Mouse (Mus musculus) brain, embryonic 14.5 days (tissue): Measurements from ENCODE around the gene Amdhd2. TPM values are rescaled to one million over a fixed set of nuclear protein-coding genes. Genes with fewer than 3 reads are reported as not detected.

Experiments
- DNase-seq: peaks from one replicate; pipeline ENCODE4 v3.0.0-alpha.2; 2011; ENCODE audit warnings: low read depth
- CTCF ChIP-seq: fragments of 200-500 bp; IDR thresholded peaks from 2 replicates; pipeline ENCODE4 v1.5.1; 2012; ENCODE audit warnings: inconsistent platforms, mild to moderate bottlenecking, moderate library complexity, borderline replicate concordance; ENCODE audit not compliant: insufficient read depth, insufficient read length; ENCODE audit errors: extremely low read depth
- POLR2A ChIP-seq: fragments of 200-500 bp; IDR thresholded peaks from 2 replicates; pipeline ENCODE4 v1.6.1; 2012; ENCODE audit warnings: mild to moderate bottlenecking, inconsistent platforms, borderline replicate concordance; ENCODE audit not compliant: poor library complexity, insufficient read depth, insufficient read length, severe bottlenecking; ENCODE audit errors: extremely low read depth
- polyA plus RNA-seq: library from polyadenylated mRNA; depleted of rRNA; stranded (reverse); fragments of >200 nt; gene quantifications from 2 replicates; pipeline ENCODE4 v1.2.3, GENCODE M21; 2012

Amdhd2 gene
- polyA plus RNA-seq, 1 experiment: 37.2 TPM

DNA sequence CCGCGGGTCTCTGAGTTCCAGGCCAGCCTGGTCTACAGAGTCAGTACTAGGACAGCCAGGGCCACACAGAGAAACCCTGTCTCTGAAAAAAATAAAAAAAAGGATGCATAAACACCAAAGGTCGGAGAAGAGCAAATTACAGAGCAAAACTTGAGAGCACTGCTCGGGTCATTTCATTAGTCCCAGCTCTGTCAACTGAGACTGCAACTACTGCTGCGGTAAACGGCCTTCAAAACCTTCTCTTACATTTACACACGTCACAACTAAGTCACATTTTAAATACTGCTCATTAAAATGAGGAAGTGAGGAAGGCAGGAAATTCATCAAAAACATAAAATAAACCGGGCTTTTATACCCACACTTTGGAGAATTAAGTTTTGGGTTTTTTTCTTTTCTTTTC lies 29.3 kb upstream of the Amdhd2 start:
- no peak for DNase-seq
- no peak for TF ChIP-seq CTCF
- TF ChIP-seq POLR2A: no peak

- DNase-seq: no peak
Measured at GRCm38 (mm10) chr17:24191481-24191880, 27.9 kb upstream of the Amdhd2 start.

GRCm38 (mm10) chr17:24190934-24191333 lies 27.4 kb upstream of the Amdhd2 start:
- no peak for DNase-seq
- TF ChIP-seq POLR2A: no peak
- TF ChIP-seq CTCF: no peak

More at GRCm38 (mm10) chr17:24191481-24191880, 27.9 kb upstream of the Amdhd2 start:
- TF ChIP-seq POLR2A (no peak), CTCF (no peak)

DNA sequence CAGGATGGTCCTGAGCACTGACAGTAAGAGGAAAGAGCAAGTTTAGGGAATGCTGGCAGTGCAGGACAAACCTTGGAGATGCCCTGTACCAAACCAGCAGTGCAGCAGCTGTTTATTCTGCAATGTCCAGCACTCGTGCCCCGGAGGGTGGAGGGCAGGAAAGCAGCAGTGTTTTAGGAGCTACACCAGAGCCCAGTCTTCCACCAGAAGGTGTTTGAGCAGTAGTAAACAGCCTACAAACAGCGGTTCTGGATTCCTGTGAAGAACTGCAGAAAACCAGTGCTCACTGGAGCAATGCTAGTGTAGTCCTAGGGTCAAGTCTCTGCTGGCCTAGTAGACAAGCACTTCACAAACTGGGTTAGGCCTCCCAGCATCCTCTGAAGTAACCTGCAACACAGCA lies 10.7 kb upstream of the Amdhd2 start:
- DNase-seq: no peak
- TF ChIP-seq CTCF (no peak), POLR2A (no peak)

DNA sequence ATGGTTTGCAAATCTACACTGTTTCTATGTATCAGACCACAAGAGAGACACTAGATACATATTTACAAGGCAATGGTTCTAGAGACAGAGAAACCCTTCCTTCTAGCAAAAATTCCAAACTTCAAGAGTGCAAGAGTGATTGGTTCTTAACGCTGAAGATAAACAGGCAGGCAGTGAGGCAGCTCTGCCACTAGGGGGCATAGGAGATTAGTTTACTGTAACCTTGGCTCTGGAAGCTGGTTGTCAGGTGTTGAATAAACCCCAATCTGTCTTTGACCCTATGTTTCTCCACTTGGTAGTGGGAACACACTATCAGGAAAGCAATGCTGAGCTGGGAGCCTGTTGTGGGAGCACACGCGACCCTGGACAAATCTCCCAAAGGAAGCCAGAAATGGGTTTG lies 9.9 kb upstream of the Amdhd2 start:
- TF ChIP-seq CTCF: peak; percentile 89; the same call in 1 of the 2 replicates
- TF ChIP-seq POLR2A: no peak
- peak; percentile 86 for DNase-seq

DNA sequence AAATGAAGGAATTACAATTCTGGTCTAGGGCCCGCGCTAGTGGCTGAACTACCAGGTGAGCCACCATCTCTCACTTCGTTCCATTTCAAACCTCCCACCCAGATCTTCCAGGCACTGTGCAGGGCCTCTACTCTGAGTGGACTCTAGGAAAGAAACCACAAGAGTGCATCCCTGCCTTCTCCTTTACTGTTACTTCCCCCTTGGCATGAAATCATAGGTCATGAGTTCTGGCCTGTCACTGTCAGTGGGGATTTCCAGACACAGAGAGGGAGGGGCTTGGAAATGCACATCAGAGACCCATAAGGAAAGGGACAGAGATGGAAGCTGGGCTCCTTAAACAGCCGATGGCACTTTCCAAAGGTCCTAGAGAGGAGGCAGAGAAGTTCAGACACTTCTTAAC lies 8.2 kb upstream of the Amdhd2 start:
- TF ChIP-seq POLR2A: no peak
- TF ChIP-seq CTCF: no peak
- no peak for DNase-seq

DNA sequence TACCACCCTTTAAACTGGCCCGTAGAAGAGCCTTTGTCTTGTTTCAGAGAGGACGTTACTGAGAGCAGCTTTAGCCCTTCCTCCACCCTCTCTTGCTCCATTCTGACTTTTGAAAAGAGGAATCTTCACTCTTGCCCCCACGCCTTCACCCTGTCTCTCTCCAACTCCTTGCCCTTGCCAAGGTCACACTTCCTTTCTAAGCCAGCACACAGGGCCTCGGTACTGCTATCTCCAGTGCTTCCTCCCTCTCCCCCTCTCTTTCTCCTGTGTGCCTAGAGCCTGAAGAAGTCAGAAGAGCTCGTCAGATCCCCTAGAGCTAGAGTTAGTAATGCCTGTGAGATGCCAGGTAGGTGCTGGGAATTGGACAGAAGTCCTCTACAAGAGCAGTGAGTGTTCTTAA lies 7.2 kb upstream of the Amdhd2 start:
- DNase-seq: no peak
- no peak for TF ChIP-seq POLR2A

- TF ChIP-seq CTCF: no peak
- TF ChIP-seq POLR2A: no peak
Measured at GRCm38 (mm10) chr17:24170125-24170524, 6.6 kb upstream of the Amdhd2 start.

GRCm38 (mm10) chr17:24169317-24170065 lies 5.9 kb upstream of the Amdhd2 start, which contains the start of gene Atp6v0c:
Gene Atp6v0c, minus strand, starts transcription at chr17:24169702.
- peak; percentile 97 for DNase-seq
- TF ChIP-seq POLR2A (peak; percentile 71; the same call in 1 of the 2 replicates), CTCF (0 out of 2 replicates have a peak, but pooled peaks have one; percentile 4)

More at GRCm38 (mm10) chr17:24170125-24170524, 6.6 kb upstream of the Amdhd2 start:
- no peak for DNase-seq

DNA sequence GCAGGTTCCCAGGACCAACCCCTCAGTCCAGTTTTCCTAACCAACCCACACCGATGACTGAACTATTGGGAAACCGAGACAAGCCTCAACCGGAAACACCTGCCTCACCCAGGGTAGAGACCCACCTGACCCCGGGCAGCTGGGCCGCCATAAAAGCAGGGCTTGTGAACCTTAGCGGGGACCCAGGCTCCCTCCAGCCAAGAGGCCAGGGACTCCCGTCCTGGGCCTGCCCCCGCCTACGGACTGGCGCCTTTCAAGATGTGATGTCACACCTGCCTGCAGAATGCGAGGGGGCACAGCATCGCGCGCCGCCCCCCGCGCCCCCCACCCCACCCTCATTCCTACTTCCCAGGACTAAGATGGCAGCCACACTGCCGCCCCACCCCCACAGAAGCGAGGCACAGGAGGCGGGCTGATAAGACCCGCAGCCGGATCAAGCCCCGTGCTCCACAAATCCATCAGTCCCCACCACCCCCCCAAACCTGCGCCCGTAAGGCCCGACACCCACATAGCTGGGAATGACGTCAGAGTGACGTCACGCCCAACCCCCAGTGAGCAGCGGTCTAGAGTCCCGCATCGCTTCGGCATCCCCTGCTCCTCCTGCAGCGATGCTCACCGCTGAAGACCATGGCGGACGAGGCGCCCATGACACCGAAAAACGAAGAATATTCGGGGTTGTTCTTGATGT lies 5.2 kb upstream of the Amdhd2 start:
- DNase-seq: peak; percentile 90
- TF ChIP-seq POLR2A (no peak), CTCF (no peak)

DNA sequence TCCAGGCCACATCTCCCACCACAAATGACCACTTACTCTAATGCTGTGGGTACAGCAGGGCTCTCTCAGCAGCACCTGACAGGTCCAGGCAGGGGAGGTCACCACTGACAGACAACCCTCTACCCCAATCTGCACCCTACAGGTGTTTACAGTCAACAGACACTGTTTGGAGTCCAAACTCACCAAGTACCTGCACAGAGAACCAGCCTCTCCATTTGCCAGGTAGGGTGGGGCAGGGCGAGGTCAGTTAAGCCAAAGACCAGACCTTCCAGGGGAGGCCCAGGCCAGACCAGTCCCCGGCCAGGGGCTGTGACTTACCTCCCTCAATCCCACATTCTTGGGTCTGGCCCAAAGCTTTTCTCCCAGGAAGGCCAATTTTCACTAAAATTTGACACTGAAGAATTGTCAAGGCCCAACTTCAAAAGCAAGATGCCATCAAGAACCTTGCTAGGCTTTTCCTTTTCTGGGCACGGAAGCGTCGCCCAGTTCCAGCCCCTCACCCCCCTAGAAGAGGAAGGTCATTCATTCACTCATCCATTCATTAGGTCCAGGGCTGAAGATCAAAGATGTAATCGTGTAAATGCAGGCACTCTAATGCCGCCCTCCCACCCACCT lies 4.4 kb upstream of the Amdhd2 start:
- DNase-seq: no peak
- no peak for TF ChIP-seq CTCF
- no peak for TF ChIP-seq POLR2A

DNA sequence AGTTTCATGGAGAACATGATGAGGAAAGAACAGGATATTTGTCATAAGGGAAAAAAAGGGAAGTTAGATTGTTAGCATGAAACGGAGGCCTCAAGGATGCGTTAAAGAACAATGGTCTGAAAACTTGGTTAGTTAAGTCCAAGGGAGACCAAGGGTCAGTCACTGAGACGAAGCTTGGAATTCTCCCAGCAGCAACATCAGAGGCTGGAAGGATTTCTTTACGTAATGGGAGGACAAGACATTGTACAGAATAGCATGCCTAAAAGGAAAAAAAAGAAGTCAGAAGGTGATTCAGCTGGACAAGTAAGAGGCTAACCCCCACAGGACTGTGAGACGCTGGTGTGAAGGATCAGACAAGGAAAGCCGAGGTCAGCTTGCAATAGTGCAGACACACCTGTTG lies 3.6 kb upstream of the Amdhd2 start:
- DNase-seq: no peak

More for the DNA sequence above, 3.6 kb upstream of the Amdhd2 start:
- TF ChIP-seq POLR2A (no peak), CTCF (no peak)
